Mouse (Mus musculus) cerebellum, adult 2 months (tissue): ENCODE results near the gene 2010111I01Rik. TPM values are rescaled to one million over a fixed set of nuclear protein-coding genes. Genes with fewer than 3 reads are reported as not detected.

Source experiments
- DNase-seq, 2 experiments: peaks; one replicate each; pipeline ENCODE4 v3.0.0; 2021
- H3K27ac ChIP-seq: fragments of 200-500 bp; 2 replicates; pipeline ENCODE4 v1.5.1; 2012; ENCODE audit warnings: low read length, control low read depth, inconsistent platforms; ENCODE audit not compliant: insufficient read depth
- H3K27me3 ChIP-seq: fragments of 200-500 bp; 2 replicates; pipeline ENCODE4 v1.6.1; 2012; ENCODE audit warnings: inconsistent platforms, mild to moderate bottlenecking, low read length, moderate library complexity; ENCODE audit not compliant: control insufficient read depth, insufficient read depth
- H3K4me1 ChIP-seq: fragments of 200-500 bp; 2 replicates; pipeline ENCODE4 v1.6.1; 2011; ENCODE audit warnings: low read length; ENCODE audit not compliant: control insufficient read depth, insufficient read depth
- H3K4me3 ChIP-seq: fragments of 200-500 bp; replicated peaks from 2 replicates; pipeline ENCODE3; 2011; ENCODE audit warnings: mild to moderate bottlenecking, low read depth, low read length, control low read depth; ENCODE audit not compliant: insufficient read depth
- CTCF ChIP-seq: fragments of 200-500 bp; IDR thresholded peaks from 2 replicates; pipeline ENCODE4 v1.5.1; 2011; ENCODE audit warnings: low read depth, mild to moderate bottlenecking, control low read depth, low read length, moderate library complexity, borderline replicate concordance; ENCODE audit not compliant: insufficient read depth
- POLR2A ChIP-seq: fragments of 200-500 bp; IDR thresholded peaks from 2 replicates; pipeline ENCODE4 v1.6.1; 2011; ENCODE audit warnings: low read length, control low read depth, borderline replicate concordance; ENCODE audit not compliant: insufficient read depth
- WGBS: fragments of 180-500 bp; shearing (Covaris S2); methylation state at CpG from one replicate; pipeline ENCODE4 v1.1.7; 2018; 5-methylcytosine and 5-hydroxymethylcytosine counted together
- polyA plus RNA-seq: library from polyadenylated mRNA; depleted of rRNA; stranded (reverse); fragments of >200 nt; gene quantifications from 2 replicates; pipeline ENCODE4 v1.2.3, GENCODE M21; 2012

The 2010111I01Rik gene
- polyA plus RNA-seq, 1 experiment = 126 TPM

GRCm38 (mm10) chr13:63289687-63290086 is 325.0 kb downstream of the 2010111I01Rik start:
- TF ChIP-seq CTCF = no peak
- no peak for TF ChIP-seq POLR2A
- DNase-seq = peak in 1 of 2 experiments; percentile 47
- Histone ChIP-seq H3K27me3 (no peaks in the 10 kb centered on the region), H3K4me3 (no peak overlapping the region), H3K27ac (no peak overlapping the region), H3K4me1 (peaks cover 53% of the 10 kb centered on the region)
- WGBS = 38% methylated on average over 5 of the region's 5 CpGs

GRCm38 (mm10) chr13:63290126-63290525 is 325.4 kb downstream of the 2010111I01Rik start:
- H3K4me3 ChIP-seq = no peak overlapping the region
- H3K4me1 ChIP-seq = peaks cover 57% of the 10 kb centered on the region
- 90% methylated on average over 4 of the region's 4 CpGs for WGBS
- no peak overlapping the region for H3K27ac ChIP-seq
- TF ChIP-seq CTCF (no peak), POLR2A (no peak)
- H3K27me3 ChIP-seq = no peaks in the 10 kb centered on the region
- no peak for DNase-seq

- H3K4me3 ChIP-seq = no peak overlapping the region
- H3K27ac ChIP-seq = no peak overlapping the region
- H3K27me3 ChIP-seq = no peaks in the 10 kb centered on the region
- DNase-seq = peak in 1 of 2 experiments; percentile 15
- 96% methylated on average over 6 of the region's 6 CpGs for WGBS
- H3K4me1 ChIP-seq = peaks cover 51% of the 10 kb centered on the region
- TF ChIP-seq CTCF (no peak), POLR2A (no peak)
These were observed 326.3 kb downstream of the 2010111I01Rik start for GRCm38 (mm10) chr13:63291016-63291415.

- no peak for DNase-seq
- 88% methylated on average over 3 of the region's 3 CpGs for WGBS
- peak overlapping the region; percentile 20; the same call in 1 of the 2 replicates for H3K27ac ChIP-seq
- no peak for TF ChIP-seq CTCF
- no peak for TF ChIP-seq POLR2A
- no peaks in the 10 kb centered on the region for H3K27me3 ChIP-seq
- H3K4me3 ChIP-seq = no peak overlapping the region
- peaks cover 41% of the 10 kb centered on the region for H3K4me1 ChIP-seq
These were observed 329.0 kb downstream of the 2010111I01Rik start for GRCm38 (mm10) chr13:63293647-63294046.

- peak; percentile 74 to 79 for DNase-seq
- Histone ChIP-seq H3K27ac (peak overlapping the region; percentile 20), H3K27me3 (no peaks in the 10 kb centered on the region), H3K4me1 (peaks cover 39% of the 10 kb centered on the region), H3K4me3 (no peak overlapping the region)
- TF ChIP-seq POLR2A (no peak), CTCF (no peak)
- WGBS = 24% methylated on average over 15 of the region's 15 CpGs
These were observed 329.9 kb downstream of the 2010111I01Rik start for GRCm38 (mm10) chr13:63294359-63295193.

GRCm38 (mm10) chr13:63296300-63296699 is 331.6 kb downstream of the 2010111I01Rik start:
- peak in 1 of 2 experiments; percentile 32 for DNase-seq
- 38% methylated on average over 11 of the region's 11 CpGs for WGBS
- Histone ChIP-seq H3K4me3 (no peak overlapping the region), H3K27ac (no peak overlapping the region), H3K27me3 (no peaks in the 10 kb centered on the region), H3K4me1 (peaks cover 40% of the 10 kb centered on the region)
- TF ChIP-seq CTCF = no peak
- no peak for TF ChIP-seq POLR2A

GRCm38 (mm10) chr13:63297003-63297402 is 332.3 kb downstream of the 2010111I01Rik start:
- TF ChIP-seq CTCF (no peak), POLR2A (no peak)
- WGBS = 97% methylated on average over 2 of the region's 2 CpGs
- peaks cover 44% of the 10 kb centered on the region for H3K4me1 ChIP-seq

GRCm38 (mm10) chr13:63297933-63298332 is 333.2 kb downstream of the 2010111I01Rik start:
- Histone ChIP-seq H3K4me3 (no peak overlapping the region), H3K4me1 (peaks cover 47% of the 10 kb centered on the region), H3K27me3 (no peaks in the 10 kb centered on the region), H3K27ac (no peak overlapping the region)
- TF ChIP-seq POLR2A = no peak
- no peak for TF ChIP-seq CTCF
- DNase-seq = no peak
- WGBS = 89% methylated on average over 3 of the region's 3 CpGs

More at GRCm38 (mm10) chr13:63297003-63297402, 332.3 kb downstream of the 2010111I01Rik start:
- DNase-seq = no peak
- Histone ChIP-seq H3K27me3 (no peaks in the 10 kb centered on the region), H3K27ac (no peak overlapping the region), H3K4me3 (no peak overlapping the region)

GRCm38 (mm10) chr13:63298931-63299330 is 334.2 kb downstream of the 2010111I01Rik start:
- 95% methylated on average over 5 of the region's 5 CpGs for WGBS

More at GRCm38 (mm10) chr13:63298931-63299330, 334.2 kb downstream of the 2010111I01Rik start:
- Histone ChIP-seq H3K27ac (no peak overlapping the region), H3K27me3 (no peaks in the 10 kb centered on the region), H3K4me1 (peaks cover 49% of the 10 kb centered on the region), H3K4me3 (no peak overlapping the region)
- no peak for DNase-seq
- TF ChIP-seq CTCF = no peak
- TF ChIP-seq POLR2A = no peak
